Mouse (Mus musculus) liver, embryonic 14.5 days (tissue): Measurements from ENCODE around the gene Lysmd1.

Experiments
- CTCF ChIP-seq: IDR thresholded peaks from 2 replicates; pipeline ENCODE4 v1.5.1; 2016; ENCODE audit warnings: antibody characterized with exemption, low read depth, control low read depth
- EP300 ChIP-seq: IDR thresholded peaks from 2 replicates; pipeline ENCODE4 v1.6.1; 2016; ENCODE audit warnings: antibody characterized with exemption, low read depth

DNA sequence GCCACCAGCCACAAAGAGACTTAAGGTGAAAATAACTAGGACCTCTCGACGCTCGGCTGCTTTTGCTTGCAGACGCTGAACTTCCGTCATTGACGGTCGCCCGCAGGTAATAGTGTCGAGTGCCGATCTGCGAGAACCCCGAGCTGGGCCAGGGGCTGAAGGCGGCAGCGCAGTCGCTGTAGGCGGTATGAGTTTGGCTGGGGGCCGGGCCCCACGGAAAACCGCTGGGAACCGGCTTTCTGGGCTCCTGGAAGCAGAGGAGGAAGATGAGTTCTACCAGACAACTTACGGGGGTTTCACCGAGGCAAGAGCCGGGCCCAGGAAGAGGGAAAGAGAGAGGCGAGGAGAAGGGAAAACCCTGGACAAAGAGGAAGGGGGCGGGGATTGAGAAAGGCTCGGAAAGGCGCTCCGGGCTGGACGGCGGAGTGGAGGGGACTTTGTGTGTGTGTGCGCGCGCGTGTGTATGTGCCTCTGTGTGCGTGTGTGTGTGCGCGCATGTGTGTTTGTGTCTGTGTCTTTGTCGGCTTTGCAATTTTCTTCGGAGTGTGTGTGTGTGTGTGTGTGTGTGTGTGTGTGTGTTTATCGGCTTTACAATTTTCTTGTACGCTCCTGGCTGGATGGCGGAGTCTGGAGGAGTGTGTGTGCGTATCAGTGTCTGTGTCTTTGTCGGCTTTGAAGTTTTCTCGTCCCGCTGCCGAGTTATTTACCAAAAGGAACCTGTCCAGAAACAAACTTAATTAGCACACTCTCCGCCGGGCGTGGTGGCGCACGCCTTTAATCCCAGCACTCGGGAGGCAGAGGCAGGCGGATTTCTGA is 22.8 kb upstream of the Lysmd1 start, which contains the start of gene Vps72:
- TF ChIP-seq CTCF (no peak), EP300 (no peak)
